Comparison of ENCODE assay signal across 9 mouse cellular contexts in genomic region chr11:75000869-75001653, GRCm38 (mm10).
A peak's percentile ranks its signal among the peaks of the same experiment; 100 is the strongest.
DNase-seq lines count a peak whose midpoint lies in the region; ATAC-seq lines count a peak whose summit lies in the region.
"Had no signal": no experiment of that assay in that cellular context is flagged by ENCODE, and none has a peak within 500 bp of the region (broad histone marks: within the 10 kb centered on the region; RNA-seq: fewer than 3 reads in every experiment).

No protein-coding gene starts in this region.

- no peak for ATAC-seq in hindbrain, embryonic 16.5 days

- H3K4me3 ChIP-seq in hindbrain, embryonic 16.5 days (ENCODE audit: low read length): no peak overlapping the region

- H3K36me3 ChIP-seq in hindbrain, embryonic 16.5 days (ENCODE audit: control insufficient read depth, insufficient read depth, low read length): peaks cover 2% of the 10 kb centered on the region

- peaks cover 3% of the 10 kb centered on the region; the same call in 1 of the 2 replicates for H3K4me1 ChIP-seq in hindbrain, embryonic 16.5 days (ENCODE audit: control insufficient read depth, insufficient read depth, low read depth, low read length)

- H3K4me2 ChIP-seq in hindbrain, embryonic 16.5 days (ENCODE audit: low read length): 0 out of 2 replicates have a peak overlapping the region, but pooled peaks have one; percentile 17

- no peaks in the 10 kb centered on the region for H3K27me3 ChIP-seq in hindbrain, embryonic 16.5 days (replicated peaks; ENCODE audit: control insufficient read depth, insufficient read depth, low read length)

- peak overlapping the region; percentile 26; the same call in 1 of the 2 replicates for H3K27ac ChIP-seq in hindbrain, embryonic 16.5 days (ENCODE audit: low read depth, low read length)

- 46% methylated on average over 10 of the region's 10 CpGs for WGBS in hindbrain, embryonic 16.5 days

- DNase-seq in kidney, postnatal 10 days: peak; percentile 50
- no peak for DNase-seq in kidney, postnatal 14 days
- peak; percentile 36 for DNase-seq in forelimb bud, embryonic 11.5 days (ENCODE audit: low read depth, low spot score)
- peak; percentile 17 for DNase-seq in retina, embryonic 14.5 days (ENCODE audit: low spot score)
- DNase-seq in cerebellum, postnatal 4 days (ENCODE audit: low spot score in 2 of 2): no peak
- DNase-seq in thymus, postnatal 0 days (ENCODE audit: low spot score): no peak
- no peak for DNase-seq in layer of hippocampus, postnatal 36 days
- DNase-seq: thymus, adult 18-20 months had no signal

- H3K9ac ChIP-seq in hindbrain, embryonic 16.5 days (ENCODE audit: low read depth, low read length): no peak overlapping the region

- H3K9me3 ChIP-seq in hindbrain, embryonic 16.5 days (ENCODE audit: control insufficient read depth, low read length): no peaks in the 10 kb centered on the region

Comparison
In these comparisons a context has a peak if more than half of its experiments do, and no peak if none do; other contexts are left out.
1. DNase-seq: peak in kidney, postnatal 10 days (single experiment), forelimb bud, embryonic 11.5 days (single experiment) and retina, embryonic 14.5 days (single experiment); none in kidney, postnatal 14 days (single experiment), cerebellum, postnatal 4 days (0 of 2), thymus, postnatal 0 days (single experiment) and layer of hippocampus, postnatal 36 days (0 of 2).